Mouse (Mus musculus): ENCODE results near the gene Nr1d2.

Nr1d2 gene

DNA sequence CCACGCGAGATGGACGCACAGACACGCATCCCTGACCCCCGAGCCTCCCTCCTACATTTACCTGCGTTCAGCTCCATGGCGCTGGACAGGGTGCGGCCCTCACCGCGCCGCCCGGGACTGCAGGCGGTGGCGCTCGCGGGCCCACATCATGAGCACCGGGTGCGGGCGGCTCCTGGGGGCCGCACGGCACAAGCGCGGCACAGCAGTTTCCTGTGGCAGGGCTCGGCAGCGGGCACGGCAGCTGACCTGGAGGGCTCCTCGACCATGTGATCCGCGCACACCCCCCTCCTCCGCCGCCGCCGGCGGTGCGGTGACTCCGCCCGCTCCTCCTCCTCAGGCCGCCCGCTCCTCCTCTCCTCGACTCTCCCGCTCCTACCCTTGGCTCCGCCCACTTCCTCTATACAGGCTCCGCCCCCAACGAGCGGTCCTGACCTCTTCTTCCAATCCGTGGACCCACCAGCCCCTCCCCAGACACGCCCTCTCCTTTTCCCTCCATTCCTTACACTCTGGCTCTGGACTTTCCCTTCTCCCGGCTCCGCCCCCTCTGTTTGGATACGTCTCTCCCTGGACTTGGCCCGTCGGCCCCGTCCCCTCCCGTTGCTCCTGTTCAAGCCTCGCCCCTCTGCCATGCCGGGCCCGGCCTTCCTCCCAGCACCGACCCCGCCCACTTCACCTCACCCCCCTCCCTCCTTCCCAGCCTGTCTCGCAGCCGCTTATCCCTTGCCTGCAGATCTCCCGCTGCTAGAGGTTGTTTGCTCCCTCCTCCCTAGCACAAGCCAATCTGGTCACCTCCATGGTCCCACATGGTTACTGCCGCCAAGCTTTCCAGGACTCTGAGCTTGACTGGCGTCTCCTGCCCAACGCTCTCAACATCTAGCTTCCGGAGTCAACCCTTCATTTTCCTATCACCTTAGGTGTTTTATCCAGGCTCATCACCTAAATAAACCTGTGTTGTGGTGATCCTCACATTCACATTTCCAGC lies at the start of gene Nr1d2:
TSS of gene Nr1d2 (minus strand) at position 378 of the 982 bp plus-strand sequence.
- DNase-seq (ENCODE audit: low read depth, low spot score): peak; percentile 100

DNA sequence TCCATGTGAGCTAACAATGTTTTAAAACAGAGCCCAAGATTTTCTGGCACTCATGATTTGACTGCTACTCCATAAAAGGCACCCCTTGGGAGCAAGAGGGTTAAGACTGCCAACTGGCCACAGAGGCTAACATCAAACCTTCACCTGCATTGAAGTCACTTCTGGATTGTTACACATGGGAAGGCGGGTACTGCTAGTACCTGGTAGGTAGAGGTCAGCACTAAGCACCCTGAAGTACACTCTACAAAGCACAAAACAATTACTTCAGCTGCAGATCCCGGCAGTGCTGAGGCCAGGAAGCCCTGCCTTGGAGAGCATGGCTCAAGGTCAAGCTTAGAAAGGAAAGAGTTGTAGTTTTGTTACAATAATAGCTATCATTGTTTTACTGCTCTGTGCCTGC lies 48.5 kb upstream of the Nr1d2 start:
- DNase-seq (ENCODE audit: low read depth, low spot score): no peak

DNA sequence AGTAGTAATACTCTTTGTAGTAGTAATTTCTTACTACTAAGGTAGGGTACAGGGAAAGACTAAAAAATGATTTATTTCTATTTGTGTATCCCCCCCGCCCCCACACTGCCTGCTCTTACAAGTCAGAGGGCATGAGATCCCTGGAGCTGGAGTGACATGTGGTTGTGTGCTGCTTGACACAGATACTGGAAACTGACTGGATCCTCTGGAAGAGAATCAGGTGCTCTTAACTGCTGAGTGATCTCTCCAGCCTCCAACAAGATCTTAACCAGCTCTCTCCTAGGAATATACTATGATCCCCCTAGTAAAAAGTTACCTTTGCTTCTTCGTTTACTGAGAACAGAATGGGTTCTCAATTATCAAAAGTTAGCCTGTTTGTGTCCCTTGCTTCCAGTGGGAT lies 47.5 kb upstream of the Nr1d2 start:
- DNase-seq (ENCODE audit: low read depth, low spot score): no peak

DNA sequence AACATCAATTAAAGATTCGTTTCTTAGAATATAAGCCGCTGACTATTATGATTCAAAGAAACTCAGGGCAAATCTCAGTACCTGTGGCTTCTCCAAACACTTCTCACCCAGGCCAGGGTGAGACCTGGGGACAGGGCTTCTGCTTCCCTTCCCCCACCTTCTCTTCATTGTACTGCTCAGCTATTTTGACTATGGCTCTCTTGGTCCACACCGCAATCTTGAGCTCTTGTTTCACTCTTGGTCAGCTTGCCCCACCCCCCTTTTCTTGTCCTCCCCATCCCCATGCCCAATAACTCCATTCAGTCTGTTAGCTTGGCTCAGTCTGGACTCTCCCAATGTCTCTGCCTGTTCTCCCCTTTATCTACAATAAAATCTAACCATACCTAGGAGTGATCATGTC lies 46.5 kb upstream of the Nr1d2 start:
- DNase-seq (ENCODE audit: low read depth, low spot score): no peak

DNA sequence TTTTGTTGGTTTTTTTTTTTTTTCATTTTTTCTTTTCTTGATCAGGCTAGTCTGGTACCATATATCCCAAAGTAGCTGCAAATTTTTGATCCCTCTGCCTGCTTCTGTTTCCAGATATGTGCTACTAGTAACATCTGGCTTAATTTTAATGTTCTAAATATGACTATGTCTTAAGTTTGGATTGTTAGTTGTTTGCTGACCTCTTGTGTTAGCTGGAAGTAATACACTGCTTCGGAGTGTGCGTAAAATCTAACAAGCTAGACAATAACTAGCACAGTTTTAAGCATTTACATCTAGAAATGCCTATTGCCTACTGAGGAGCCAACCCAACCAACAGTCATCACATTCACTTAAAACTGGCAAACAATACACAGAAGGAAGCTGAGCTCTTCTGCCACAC lies 45.7 kb upstream of the Nr1d2 start:
- DNase-seq (ENCODE audit: low read depth, low spot score): peak; percentile 67

DNA sequence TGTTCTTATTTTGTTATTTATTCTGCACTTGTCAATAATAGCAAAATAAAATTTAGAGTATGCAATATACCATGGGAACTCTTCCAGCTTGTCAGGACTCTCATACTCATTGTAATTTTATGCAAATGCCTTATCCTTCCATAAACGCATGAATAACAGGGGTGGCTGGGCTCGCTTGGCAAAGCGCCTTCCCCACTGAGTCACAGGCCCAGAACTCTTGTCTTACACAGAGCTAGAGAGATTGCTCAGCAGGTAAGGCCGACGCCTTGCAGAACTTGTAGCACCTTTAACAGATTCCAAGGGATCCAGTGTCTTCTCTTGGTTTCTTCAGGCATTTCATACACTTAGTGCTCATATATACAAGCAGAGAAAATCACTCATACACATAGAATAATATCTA lies 41.4 kb upstream of the Nr1d2 start:
- DNase-seq (ENCODE audit: low read depth, low spot score): peak; percentile 25

DNA sequence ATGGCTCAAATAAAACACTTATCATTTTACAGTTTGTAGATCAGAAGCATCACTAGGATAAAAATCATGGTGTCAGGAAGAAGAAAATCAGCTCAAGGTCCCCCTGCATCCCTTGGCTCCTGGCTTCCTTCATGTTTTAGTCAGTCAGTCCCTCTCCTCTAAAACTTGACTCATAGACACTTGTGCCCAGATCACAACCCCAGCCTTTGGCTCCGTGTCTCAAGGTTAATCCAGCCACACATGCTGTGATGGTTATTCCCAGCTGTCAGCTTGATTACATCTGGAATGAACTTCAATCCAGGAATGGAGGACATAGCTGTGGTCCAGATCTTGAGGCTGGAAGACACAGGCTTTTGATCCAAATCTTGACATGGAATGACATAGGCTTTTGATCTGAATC lies 35.6 kb upstream of the Nr1d2 start:
- no peak for DNase-seq (ENCODE audit: low read depth, low spot score)

DNA sequence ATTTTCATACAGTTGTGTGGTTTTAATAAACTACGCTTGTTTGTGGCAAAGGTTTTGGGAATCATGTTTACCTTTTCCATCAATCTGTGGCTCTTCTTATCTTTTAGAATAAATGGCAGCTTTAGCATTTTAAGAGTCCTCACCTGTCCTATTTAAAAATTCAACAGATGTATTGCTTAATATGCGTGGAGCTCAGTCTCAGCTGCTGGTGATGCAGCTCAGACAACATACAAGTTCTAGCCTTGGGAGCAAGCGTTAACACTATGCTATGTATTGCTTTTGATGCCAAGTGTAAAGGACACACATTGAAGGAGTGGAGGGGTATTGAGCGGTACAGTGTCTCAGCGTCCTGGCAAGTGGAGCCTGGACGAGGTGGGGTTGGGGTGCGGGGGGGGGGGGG lies 32.7 kb upstream of the Nr1d2 start:
- peak; percentile 44 for DNase-seq (ENCODE audit: low read depth, low spot score)

DNA sequence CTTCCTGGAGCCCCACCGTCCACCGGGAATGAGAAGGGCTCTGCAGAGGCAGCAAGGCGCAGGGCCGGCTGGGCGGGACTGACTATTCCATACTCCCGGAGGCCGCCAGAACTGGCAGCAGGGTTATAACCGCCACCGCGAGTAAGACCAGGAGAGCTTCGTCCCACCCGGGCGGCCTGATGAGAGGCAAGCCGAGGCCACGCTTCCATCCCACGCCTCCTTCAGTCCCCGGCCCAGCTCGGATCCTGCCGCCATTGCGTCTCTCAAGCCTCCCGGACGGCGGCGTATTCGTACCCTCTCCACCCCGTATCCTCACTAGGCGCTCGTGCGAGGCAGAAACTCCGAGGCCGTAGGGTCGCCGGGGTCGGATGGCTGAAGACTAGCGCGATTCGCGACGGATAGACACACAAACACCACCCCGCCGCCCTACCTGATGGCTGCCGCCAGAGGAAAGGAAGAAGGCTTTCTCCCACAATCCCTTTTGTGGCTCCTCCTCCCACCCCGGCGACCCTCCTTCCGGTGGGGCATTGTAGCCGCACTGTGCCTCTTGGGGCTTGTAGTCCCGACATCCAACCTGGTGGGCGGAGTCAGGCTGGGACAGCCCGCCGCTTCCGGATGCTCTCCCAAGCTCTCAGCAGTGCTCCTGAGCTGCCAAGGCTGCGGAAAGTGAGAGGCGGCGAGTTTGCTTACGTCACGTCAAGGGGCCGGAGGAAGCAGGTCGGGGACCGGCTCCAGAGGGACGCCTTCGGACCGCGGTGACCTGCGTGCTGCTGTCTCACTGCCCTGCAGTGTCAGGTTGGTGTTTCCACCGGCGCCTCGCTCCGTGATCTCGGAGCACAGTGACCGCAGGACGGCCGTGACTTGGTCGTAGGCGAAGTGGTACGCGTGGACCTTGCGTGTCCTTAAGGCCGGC lies 31.9 kb upstream of the Nr1d2 start, which contains the start of the genes Nkiras1 and Rpl15:
TSS of gene Nkiras1 (plus strand) at position 608 of the 913 bp plus-strand sequence.
TSS of gene Rpl15 (minus strand) at position 863 of the 913 bp plus-strand sequence.
- peak; percentile 99 for DNase-seq (ENCODE audit: low read depth, low spot score)

DNA sequence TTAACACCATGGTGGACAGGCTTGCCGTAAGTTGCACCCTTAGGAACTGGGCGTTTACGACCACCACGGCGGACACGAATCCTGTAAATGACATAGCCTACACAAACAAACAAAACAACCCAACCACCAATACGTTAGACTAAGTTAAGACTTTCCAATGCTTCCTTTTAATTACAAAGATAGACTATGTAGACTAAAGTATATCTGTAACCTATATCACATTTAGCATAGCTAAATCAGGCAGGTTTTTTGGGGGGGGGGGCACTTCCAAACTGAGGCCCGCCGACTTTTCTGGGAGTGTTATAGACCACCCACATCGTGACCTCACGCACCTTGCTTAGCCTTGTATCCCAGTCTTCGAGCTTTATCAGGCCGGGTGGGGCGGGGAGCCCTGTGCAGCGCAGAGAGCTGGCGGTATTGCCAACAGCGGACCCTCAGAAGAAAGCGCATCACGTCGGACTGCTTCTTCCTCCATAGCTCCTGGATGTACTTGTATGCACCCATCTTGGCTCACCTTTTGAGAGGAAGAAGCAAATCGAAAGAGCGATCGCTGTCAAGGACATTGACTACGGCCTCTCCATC lies 31.1 kb upstream of the Nr1d2 start:
- peak; percentile 21 for DNase-seq (ENCODE audit: low read depth, low spot score)

DNA sequence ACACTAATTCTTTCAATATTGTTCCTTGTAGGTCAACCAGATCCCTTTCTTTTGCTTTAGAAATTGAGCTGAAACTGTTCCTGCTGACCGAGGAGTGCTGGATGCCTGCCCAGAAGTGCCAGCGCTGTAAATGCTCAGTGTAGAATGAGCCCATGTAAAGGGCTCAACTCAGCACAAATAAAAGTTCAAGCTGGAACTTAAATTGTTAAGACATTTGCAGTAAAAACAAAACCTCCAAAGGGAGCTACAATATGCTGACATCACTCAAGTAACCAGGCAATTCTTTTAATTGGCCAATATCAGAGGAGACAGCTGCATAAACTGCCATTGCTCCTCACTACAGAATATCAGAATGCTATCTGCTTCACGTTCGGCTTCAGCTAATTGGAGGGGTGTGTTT lies 24.5 kb upstream of the Nr1d2 start:
- DNase-seq (ENCODE audit: low read depth, low spot score): peak; percentile 8

DNA sequence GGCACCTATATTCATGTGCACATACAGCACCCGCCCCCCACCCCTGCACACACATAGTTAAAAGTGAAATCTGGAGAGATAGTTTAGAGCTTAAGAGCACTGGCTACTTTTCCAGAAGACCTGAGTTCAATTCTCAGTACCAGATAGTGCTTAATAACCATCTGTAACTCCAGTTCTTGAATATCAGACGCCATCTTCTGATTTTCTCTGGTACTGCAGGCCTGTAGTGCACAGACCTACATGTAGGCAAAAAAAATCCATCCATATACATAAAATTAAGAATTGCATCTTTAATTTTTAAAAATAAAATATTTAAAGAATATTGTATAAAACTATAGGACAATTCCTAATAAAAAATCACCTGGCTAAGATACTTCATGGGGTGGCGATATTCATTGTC lies 22.3 kb upstream of the Nr1d2 start:
- DNase-seq (ENCODE audit: low read depth, low spot score): no peak

DNA sequence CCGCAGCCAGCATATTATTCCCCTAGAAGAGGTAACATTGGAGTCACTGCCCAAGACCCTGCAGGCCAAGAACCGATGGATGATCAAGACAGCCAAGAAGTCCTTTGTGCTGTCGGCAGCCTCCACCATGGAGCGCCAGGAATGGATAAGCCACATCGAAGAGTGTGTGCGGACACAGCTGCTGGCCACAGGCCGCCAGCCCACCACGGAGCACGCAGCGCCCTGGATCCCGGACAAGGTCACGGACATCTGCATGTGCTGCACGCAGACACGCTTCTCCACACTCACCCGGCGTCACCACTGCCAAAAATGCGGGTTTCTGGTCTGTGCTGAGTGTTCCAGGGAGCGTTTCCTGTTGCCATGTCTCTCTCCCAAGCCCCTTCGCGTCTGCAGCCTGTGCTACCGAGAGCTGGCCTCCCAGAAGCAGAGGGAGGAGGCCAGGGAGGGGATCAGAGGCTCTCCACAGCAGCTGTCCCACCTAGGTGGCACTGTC lies 3.8 kb upstream of the Nr1d2 start:
- DNase-seq (ENCODE audit: low read depth, low spot score): no peak

DNA sequence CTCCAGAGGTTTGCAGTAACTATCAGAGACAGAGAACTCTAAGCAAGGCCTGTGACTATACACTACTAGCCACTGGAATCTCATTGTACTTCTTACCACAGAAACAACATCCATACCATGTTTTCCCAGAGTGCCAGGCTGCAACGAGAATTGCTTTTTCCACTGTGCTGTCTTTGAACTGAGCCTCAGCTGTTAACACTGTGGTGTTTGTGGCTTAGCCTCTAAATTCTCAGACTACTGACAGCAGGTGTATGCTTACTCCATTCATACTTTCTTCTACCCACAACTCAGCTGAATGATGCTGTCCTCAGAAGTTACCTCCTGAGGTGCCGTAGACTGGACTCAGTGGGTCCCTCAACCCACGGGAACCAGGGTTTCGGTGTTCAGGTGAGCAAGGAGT lies 2.9 kb upstream of the Nr1d2 start:
- DNase-seq (ENCODE audit: low read depth, low spot score): no peak

DNA sequence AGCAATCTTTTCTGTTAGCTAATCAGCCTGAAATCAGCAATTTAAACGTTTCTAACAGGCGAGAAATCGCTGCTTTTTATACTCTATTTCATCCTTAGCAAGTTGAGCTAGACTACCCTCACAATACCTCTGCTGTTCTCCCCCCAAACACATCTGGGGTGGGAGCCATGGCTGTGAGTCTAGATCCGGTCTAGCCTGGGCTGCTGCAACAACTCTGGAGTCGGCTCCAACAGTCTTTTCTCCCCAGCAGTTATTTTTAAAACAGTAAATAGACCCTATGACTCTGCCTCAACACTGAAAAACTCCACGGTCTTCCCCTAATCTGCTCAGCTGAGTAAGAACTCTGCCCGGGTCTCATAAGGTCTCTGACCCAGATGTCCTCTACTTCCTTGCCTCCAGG lies 1.2 kb upstream of the Nr1d2 start:
- no peak for DNase-seq (ENCODE audit: low read depth, low spot score)

DNA sequence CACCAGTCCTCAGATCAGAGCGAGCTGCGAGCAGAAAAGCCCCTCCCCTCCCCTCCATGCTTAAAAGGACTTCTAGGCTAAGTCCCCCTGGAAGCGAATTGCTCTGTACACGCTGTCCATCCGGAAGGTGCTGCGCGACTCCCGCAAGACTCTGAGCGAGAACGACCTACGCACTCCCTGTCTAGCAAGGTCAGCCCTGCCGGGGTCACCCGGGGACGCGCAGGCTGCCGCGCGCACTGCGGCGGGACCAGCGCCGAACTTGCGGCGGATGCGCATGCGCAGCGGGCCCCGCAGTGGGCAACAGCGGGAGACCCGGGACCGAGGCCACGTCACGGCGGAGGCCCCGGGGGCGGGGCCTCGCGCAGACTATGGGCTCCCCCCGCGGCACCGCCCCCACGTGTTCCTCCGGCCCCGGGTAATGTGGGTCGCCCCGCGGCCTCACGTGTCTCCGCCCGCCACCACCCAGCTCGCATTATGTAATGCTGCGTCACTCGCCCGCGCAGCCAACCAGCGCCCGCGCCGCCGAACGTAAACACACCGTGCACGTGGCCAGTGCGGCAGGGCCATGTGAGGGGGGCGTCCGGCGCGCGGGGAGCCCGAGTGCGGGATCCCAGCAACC lies 687 bp downstream of the Nr1d2 start:
- peak; percentile 92 for DNase-seq (ENCODE audit: low read depth, low spot score)

DNA sequence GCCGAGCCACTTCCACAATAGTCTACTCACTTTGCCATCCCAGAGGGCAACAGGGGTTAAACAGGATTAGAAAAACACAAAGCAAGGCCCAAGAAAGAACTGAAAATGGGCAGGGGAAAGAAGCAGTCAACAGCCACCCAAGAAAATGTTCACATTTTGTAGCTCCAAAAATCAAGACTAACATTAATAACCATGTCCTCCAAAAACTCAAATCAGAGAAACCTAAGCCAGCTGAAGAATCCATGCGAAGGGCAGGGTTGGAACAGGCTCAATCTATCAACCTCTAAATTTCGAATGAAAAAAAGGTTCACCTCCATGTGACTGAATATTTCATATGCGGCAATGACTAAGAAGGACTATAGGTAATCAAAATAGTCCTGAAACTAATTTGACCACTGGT lies 1.5 kb downstream of the Nr1d2 start:
- peak; percentile 30 for DNase-seq (ENCODE audit: low read depth, low spot score)

DNA sequence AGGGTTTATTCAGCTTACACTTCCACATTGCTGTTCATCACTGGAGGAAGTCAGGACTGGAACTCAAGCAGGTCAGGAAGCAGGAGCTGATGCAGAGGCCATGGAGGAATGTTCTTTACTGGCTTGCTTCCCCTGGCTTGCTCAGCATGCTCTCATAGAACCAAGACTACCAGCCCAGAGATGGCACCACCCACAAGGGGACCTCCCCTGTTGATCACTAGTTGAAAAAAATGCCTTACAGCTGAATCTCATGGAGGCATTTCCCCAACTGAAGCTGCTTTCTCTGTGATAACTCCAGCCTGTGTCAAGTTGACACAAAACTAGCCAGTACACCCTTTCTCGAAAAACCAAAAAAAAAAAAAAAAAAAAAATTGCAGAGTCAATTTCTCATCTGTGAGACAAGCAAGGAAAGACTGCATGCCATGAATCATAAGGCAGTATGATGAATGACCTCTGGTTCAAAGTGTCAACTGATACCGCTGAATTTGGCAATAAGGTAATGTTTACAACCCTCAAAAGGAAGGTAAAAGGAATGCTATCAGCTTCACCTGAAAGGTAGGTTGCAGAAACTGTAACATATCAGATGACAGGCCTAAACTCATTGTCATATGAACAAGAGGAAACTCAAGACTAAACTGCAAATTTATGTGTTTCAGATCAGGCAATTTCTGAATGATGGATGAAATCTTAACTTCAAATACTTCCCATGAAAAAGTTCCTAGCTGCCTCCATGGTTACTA lies 2.3 kb downstream of the Nr1d2 start:
- DNase-seq (ENCODE audit: low read depth, low spot score): peak; percentile 63

DNA sequence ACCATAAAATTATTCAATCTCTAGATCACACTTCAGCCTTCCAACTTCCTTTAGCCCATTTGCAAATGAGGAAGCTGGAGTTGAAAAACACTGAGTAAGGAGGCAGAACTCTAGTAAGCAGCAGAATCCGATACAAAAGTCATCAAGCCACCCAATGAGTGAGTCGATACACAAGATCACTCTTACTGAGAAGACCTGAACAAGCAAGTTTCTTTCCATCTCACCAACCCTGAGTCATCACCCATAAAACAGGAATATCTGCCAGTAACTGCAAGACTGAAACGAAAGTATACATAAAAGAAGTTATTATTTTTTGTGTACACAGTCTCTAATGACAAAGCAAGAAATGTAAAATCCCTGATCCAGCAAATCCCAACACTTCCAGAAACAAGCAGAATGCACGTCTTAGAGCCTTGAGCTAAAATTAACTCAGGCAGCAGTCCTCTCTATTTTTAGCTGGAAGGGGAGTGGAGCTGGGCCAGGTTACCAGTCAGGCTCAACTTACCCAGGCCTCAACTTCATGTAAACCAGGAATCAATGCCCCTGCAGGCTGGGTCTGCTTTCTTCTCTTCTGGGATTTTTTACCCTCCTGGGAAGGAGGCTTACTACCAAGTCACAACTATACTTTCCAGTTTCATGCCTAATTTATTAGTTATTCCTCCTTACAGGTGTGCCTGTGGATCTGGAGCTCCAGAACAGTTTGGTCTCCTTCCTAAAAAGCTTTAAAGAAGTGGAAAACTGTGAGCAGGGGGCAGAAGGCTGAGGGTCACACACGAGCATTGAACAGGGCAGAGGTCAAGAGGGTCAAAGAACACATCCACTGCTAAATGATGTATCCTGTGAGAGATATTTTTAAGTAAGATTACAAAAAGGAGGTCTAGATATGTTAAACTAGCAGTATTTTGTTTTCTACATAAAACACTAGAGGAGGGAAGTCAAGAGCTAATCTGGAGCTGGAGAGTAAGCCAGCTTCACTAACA lies 4.7 kb downstream of the Nr1d2 start:
- peak; percentile 80 for DNase-seq (ENCODE audit: low read depth, low spot score)
